Mouse (Mus musculus) liver, embryonic 16.5 days (tissue): ENCODE measurements around the gene Med1. TPM values are rescaled to one million over a fixed set of nuclear protein-coding genes. Genes with fewer than 3 reads are reported as not detected.

ENCODE experiments used
- ATAC-seq: fragments of 200-750 bp; cut with Nextera tagmentation; 2 replicates; pipeline ENCODE4 v1.8.0; 2017; ENCODE audit warnings: low read depth, mild to moderate bottlenecking, moderate number of reproducible peaks, moderate library complexity
- H3K27ac ChIP-seq: fragments of 300-500 bp; sonication (generic); 2 replicates; pipeline ENCODE4 v1.5.1; 2014; ENCODE audit warnings: mild to moderate bottlenecking, low read length
- H3K27me3 ChIP-seq: fragments of 300-500 bp; sonication (generic); 2 replicates; pipeline ENCODE4 v1.6.1; 2014; ENCODE audit warnings: low read depth, low read length, mixed read lengths; ENCODE audit not compliant: control insufficient read depth, insufficient read depth
- H3K36me3 ChIP-seq: fragments of 300-500 bp; sonication (generic); 2 replicates; pipeline ENCODE4 v1.6.1; 2014; ENCODE audit warnings: mild to moderate bottlenecking; ENCODE audit not compliant: control insufficient read depth, insufficient read depth
- H3K4me1 ChIP-seq: fragments of 300-500 bp; sonication (generic); 2 replicates; pipeline ENCODE4 v1.6.1; 2014; ENCODE audit warnings: low read depth, low read length, mixed read lengths; ENCODE audit not compliant: control insufficient read depth
- H3K4me2 ChIP-seq: fragments of 300-500 bp; sonication (generic); 2 replicates; pipeline ENCODE4 v1.6.1; 2014; ENCODE audit warnings: low read depth, low read length, mixed read lengths
- H3K4me3 ChIP-seq: fragments of 300-500 bp; sonication (generic); 2 replicates; pipeline ENCODE4 v1.5.1; 2014; ENCODE audit warnings: low read depth, mild to moderate bottlenecking, low read length
- H3K9ac ChIP-seq: fragments of 300-500 bp; sonication (generic); 2 replicates; pipeline ENCODE4 v1.6.1; 2014; ENCODE audit warnings: low read depth, low read length
- H3K9me3 ChIP-seq: fragments of 300-500 bp; sonication (generic); replicated peaks from 2 replicates; pipeline ENCODE4 v1.6.1; 2016; ENCODE audit warnings: low read length; ENCODE audit not compliant: control insufficient read depth
- WGBS: fragments of 180-500 bp; shearing (Covaris S2); extraction: QIAGEN DNeasy Blood & Tissue Kit; methylation state at CpG from one replicate; pipeline ENCODE4 v1.1.7; 2014; ENCODE audit not compliant: insufficient replicate concordance; 5-methylcytosine and 5-hydroxymethylcytosine counted together
- polyA plus RNA-seq: library from polyadenylated mRNA; unstranded; fragments of >200 nt; fragmentation: Nextera tagmentation; extraction: Ambion mirVana; gene quantifications from 2 replicates; pipeline ENCODE4 v1.2.1, GENCODE M21; 2015

Med1 gene
- polyA plus RNA-seq, 1 experiment from 2014 or later: 21.1 TPM

- Histone ChIP-seq H3K27me3 (no peaks in the 10 kb centered on the region), H3K9me3 (no peaks in the 10 kb centered on the region), H3K4me2 (peak overlapping the region; percentile 100), H3K4me1 (peaks cover 15% of the 10 kb centered on the region), H3K27ac (no peak overlapping the region), H3K9ac (no peak overlapping the region), H3K36me3 (peaks cover 3% of the 10 kb centered on the region), H3K4me3 (peak overlapping the region; percentile 90)
- no peak for ATAC-seq
- WGBS: 5% methylated on average over 10 of the region's 10 CpGs
These were observed 42.4 kb downstream of the Med1 start for GRCm38 (mm10) chr11:98150625-98151156.

GRCm38 (mm10) chr11:98149786-98150624 is 43.1 kb downstream of the Med1 start, which contains the start of gene Fbxl20:
Gene Fbxl20, minus strand, starts transcription at chr11:98150403.
- Histone ChIP-seq H3K27me3 (no peaks in the 10 kb centered on the region), H3K36me3 (no peaks in the 10 kb centered on the region), H3K4me1 (peaks cover 15% of the 10 kb centered on the region), H3K9me3 (no peaks in the 10 kb centered on the region), H3K4me2 (peak within 1 kb of the TSS; percentile 100), H3K4me3 (peak within 1 kb of the TSS; percentile 90), H3K27ac (peak within 1 kb of the TSS; percentile 89), H3K9ac (peak within 1 kb of the TSS; percentile 88)
- peak; percentile 85 for ATAC-seq
- WGBS: under 1% methylated on average over 57 of the region's 65 CpGs

- Histone ChIP-seq H3K9ac (peak overlapping the region; percentile 88), H3K4me1 (peaks cover 15% of the 10 kb centered on the region), H3K9me3 (no peaks in the 10 kb centered on the region), H3K27me3 (no peaks in the 10 kb centered on the region), H3K27ac (peak overlapping the region; percentile 89), H3K4me3 (peak overlapping the region; percentile 90), H3K36me3 (no peaks in the 10 kb centered on the region), H3K4me2 (peak overlapping the region; percentile 100)
- ATAC-seq: peak; percentile 80
- WGBS: 0% methylated on average over 49 of the region's 57 CpGs
These were observed 43.8 kb downstream of the Med1 start for GRCm38 (mm10) chr11:98149304-98149750.

GRCm38 (mm10) chr11:98148551-98149301 is 44.4 kb downstream of the Med1 start:
- no peaks in the 10 kb centered on the region for H3K9me3 ChIP-seq

GRCm38 (mm10) chr11:98145856-98146255 is 47.2 kb downstream of the Med1 start:
- ATAC-seq: no peak
- Histone ChIP-seq H3K27me3 (no peaks in the 10 kb centered on the region), H3K4me3 (no peak overlapping the region), H3K9ac (no peak overlapping the region), H3K9me3 (no peaks in the 10 kb centered on the region), H3K27ac (no peak overlapping the region), H3K4me2 (no peak overlapping the region), H3K4me1 (peaks cover 15% of the 10 kb centered on the region), H3K36me3 (no peaks in the 10 kb centered on the region)
- WGBS: 80% methylated on average over 7 of the region's 7 CpGs

More at GRCm38 (mm10) chr11:98148551-98149301, 44.4 kb downstream of the Med1 start:
- Histone ChIP-seq H3K36me3 (no peaks in the 10 kb centered on the region), H3K9ac (peak overlapping the region; percentile 88), H3K4me2 (peak overlapping the region; percentile 100), H3K27me3 (no peaks in the 10 kb centered on the region), H3K27ac (peak overlapping the region; percentile 89), H3K4me3 (peak overlapping the region; percentile 90), H3K4me1 (peaks cover 15% of the 10 kb centered on the region)
- peak; percentile 14 for ATAC-seq
- 2% methylated on average over 40 of the region's 45 CpGs for WGBS

GRCm38 (mm10) chr11:98142545-98142944 is 50.5 kb downstream of the Med1 start:
- Histone ChIP-seq H3K36me3 (no peaks in the 10 kb centered on the region), H3K4me1 (peaks cover 4% of the 10 kb centered on the region; the same call in 1 of the 2 replicates), H3K9ac (no peak overlapping the region), H3K27me3 (no peaks in the 10 kb centered on the region), H3K4me2 (no peak overlapping the region), H3K9me3 (no peaks in the 10 kb centered on the region), H3K4me3 (no peak overlapping the region), H3K27ac (no peak overlapping the region)
- WGBS: 65% methylated on average over 2 of the region's 2 CpGs
- ATAC-seq: no peak

GRCm38 (mm10) chr11:98138894-98139293 is 54.2 kb downstream of the Med1 start:
- Histone ChIP-seq H3K9ac (no peak overlapping the region), H3K4me2 (no peak overlapping the region), H3K27ac (no peak overlapping the region), H3K36me3 (no peaks in the 10 kb centered on the region), H3K27me3 (no peaks in the 10 kb centered on the region), H3K4me1 (no peaks in the 10 kb centered on the region), H3K4me3 (no peak overlapping the region), H3K9me3 (no peaks in the 10 kb centered on the region)
- no peak for ATAC-seq
- WGBS: 82% methylated on average over 7 of the region's 7 CpGs

GRCm38 (mm10) chr11:98137836-98138235 is 55.3 kb downstream of the Med1 start:
- H3K4me3 ChIP-seq: no peak overlapping the region
- no peaks in the 10 kb centered on the region for H3K36me3 ChIP-seq
- ATAC-seq: no peak
- no peaks in the 10 kb centered on the region for H3K27me3 ChIP-seq
- H3K4me1 ChIP-seq: no peaks in the 10 kb centered on the region
- H3K9ac ChIP-seq: no peak overlapping the region
- WGBS: 78% methylated on average over 11 of the region's 11 CpGs
- no peak overlapping the region for H3K4me2 ChIP-seq
- H3K9me3 ChIP-seq: no peaks in the 10 kb centered on the region
- H3K27ac ChIP-seq: no peak overlapping the region
